Mouse (Mus musculus) limb, embryonic 15.5 days (tissue): Measurements from ENCODE around the gene Gm20605. TPM values are rescaled to one million over a fixed set of nuclear protein-coding genes. Genes with fewer than 3 reads are reported as not detected.
A peak's percentile ranks its signal among the peaks of the same experiment; 100 is the strongest.

ENCODE experiments used
- ATAC-seq: fragments of 200-750 bp; cut with Nextera tagmentation; 2 replicates; pipeline ENCODE4 v1.8.0; 2017; ENCODE audit warnings: low read depth, moderate TSS enrichment; ENCODE audit not compliant: insufficient number of reproducible peaks, low FRiP score, low TSS enrichment
- H3K27ac ChIP-seq: fragments of 300-500 bp; sonication (generic); 2 replicates; pipeline ENCODE4 v1.5.1; 2015; ENCODE audit warnings: moderate library complexity, mild to moderate bottlenecking, inconsistent platforms
- H3K27me3 ChIP-seq: fragments of 300-500 bp; sonication (generic); 2 replicates; pipeline ENCODE4 v1.6.1; 2015; ENCODE audit warnings: inconsistent platforms
- H3K36me3 ChIP-seq: fragments of 300-500 bp; sonication (generic); 2 replicates; pipeline ENCODE4 v1.6.1; 2015; ENCODE audit warnings: inconsistent platforms
- H3K4me1 ChIP-seq: fragments of 300-500 bp; sonication (generic); 2 replicates; pipeline ENCODE4 v1.6.1; 2015; ENCODE audit warnings: inconsistent platforms
- H3K4me2 ChIP-seq: fragments of 300-500 bp; sonication (generic); 2 replicates; pipeline ENCODE4 v1.6.1; 2015; ENCODE audit warnings: mild to moderate bottlenecking, inconsistent platforms
- H3K4me3 ChIP-seq: fragments of 300-500 bp; sonication (generic); 2 replicates; pipeline ENCODE4 v1.5.1; 2015; ENCODE audit warnings: mild to moderate bottlenecking, inconsistent platforms
- H3K9ac ChIP-seq: fragments of 300-500 bp; sonication (generic); 2 replicates; pipeline ENCODE4 v1.6.1; 2015; ENCODE audit warnings: inconsistent platforms
- H3K9me3 ChIP-seq: fragments of 300-500 bp; sonication (generic); 2 replicates; pipeline ENCODE4 v1.6.1; 2016; ENCODE audit warnings: inconsistent platforms
- WGBS: fragments of 180-500 bp; shearing (Covaris S2); methylation state at CpG from one replicate; pipeline ENCODE4 v1.1.7; 2015; 5-methylcytosine and 5-hydroxymethylcytosine counted together
- polyA plus RNA-seq: library from polyadenylated mRNA; unstranded; fragments of >200 nt; fragmentation: Nextera tagmentation; extraction: Ambion mirVana; gene quantifications from 2 replicates; pipeline ENCODE4 v1.2.1, GENCODE M21; 2015

Gene Gm20605
- polyA plus RNA-seq, 1 experiment from 2014 or later = 8.0 TPM

- Histone ChIP-seq H3K27me3 (no peaks in the 10 kb centered on the region), H3K4me3 (peak overlapping the region; percentile 73), H3K9me3 (no peaks in the 10 kb centered on the region), H3K9ac (peak overlapping the region; percentile 82), H3K4me2 (peak overlapping the region; percentile 86), H3K36me3 (peaks cover 21% of the 10 kb centered on the region), H3K27ac (peak overlapping the region; percentile 91), H3K4me1 (peaks cover 20% of the 10 kb centered on the region)
- 2% methylated on average over 19 of the region's 19 CpGs for WGBS
- 0 out of 2 replicates have a peak, but pooled peaks have one; percentile 2 for ATAC-seq
These were observed 28.7 kb upstream of the Gm20605 start for GRCm38 (mm10) chr5:137600281-137600618.

- H3K4me3 ChIP-seq = peak within 1 kb of the TSS; percentile 73
- H3K36me3 ChIP-seq = peaks cover 27% of the 10 kb centered on the region
- peak within 1 kb of the TSS; percentile 91 for H3K27ac ChIP-seq
- ATAC-seq = peak; percentile 93
- WGBS = under 1% methylated on average over 41 of the region's 41 CpGs
- peak within 1 kb of the TSS; percentile 82 for H3K9ac ChIP-seq
- H3K4me2 ChIP-seq = peak within 1 kb of the TSS; percentile 86
- peaks cover 23% of the 10 kb centered on the region for H3K4me1 ChIP-seq
- no peaks in the 10 kb centered on the region for H3K27me3 ChIP-seq
- no peaks in the 10 kb centered on the region for H3K9me3 ChIP-seq
These were observed 28.2 kb upstream of the Gm20605 start, which contains the start of gene Mospd3 for GRCm38 (mm10) chr5:137600619-137601364. Gene Mospd3 (minus strand): TSS chr5:137601058.

GRCm38 (mm10) chr5:137601365-137601729 lies 27.6 kb upstream of the Gm20605 start:
- peaks cover 32% of the 10 kb centered on the region for H3K36me3 ChIP-seq
- H3K27ac ChIP-seq = peak overlapping the region; percentile 91
- no peaks in the 10 kb centered on the region for H3K9me3 ChIP-seq
- peaks cover 23% of the 10 kb centered on the region for H3K4me1 ChIP-seq
- peak overlapping the region; percentile 73 for H3K4me3 ChIP-seq
- peak overlapping the region; percentile 60 for H3K4me2 ChIP-seq
- H3K9ac ChIP-seq = peak overlapping the region; percentile 39
- ATAC-seq = no peak
- H3K27me3 ChIP-seq = no peaks in the 10 kb centered on the region
- WGBS = 0% methylated on average over 22 of the region's 22 CpGs

GRCm38 (mm10) chr5:137607860-137608653 lies 20.9 kb upstream of the Gm20605 start:
- H3K27ac ChIP-seq = no peak overlapping the region
- H3K36me3 ChIP-seq = peaks cover 32% of the 10 kb centered on the region
- 29% methylated on average over 26 of the region's 26 CpGs for WGBS
- no peaks in the 10 kb centered on the region for H3K27me3 ChIP-seq
- ATAC-seq = no peak
- peak overlapping the region; percentile 54 for H3K4me2 ChIP-seq
- no peaks in the 10 kb centered on the region for H3K9me3 ChIP-seq
- peak overlapping the region; percentile 45 for H3K4me3 ChIP-seq
- H3K4me1 ChIP-seq = peaks cover 57% of the 10 kb centered on the region
- peak overlapping the region; percentile 11; the same call in 1 of the 2 replicates for H3K9ac ChIP-seq

GRCm38 (mm10) chr5:137608654-137609190 lies 20.3 kb upstream of the Gm20605 start:
- ATAC-seq = no peak
- H3K27ac ChIP-seq = peak overlapping the region; percentile 47
- H3K9ac ChIP-seq = peak overlapping the region; percentile 11; the same call in 1 of the 2 replicates
- H3K4me1 ChIP-seq = peaks cover 63% of the 10 kb centered on the region
- H3K4me3 ChIP-seq = peak overlapping the region; percentile 45
- peaks cover 32% of the 10 kb centered on the region for H3K36me3 ChIP-seq
- WGBS = 19% methylated on average over 23 of the region's 23 CpGs
- H3K9me3 ChIP-seq = no peaks in the 10 kb centered on the region
- peak overlapping the region; percentile 54 for H3K4me2 ChIP-seq
- no peaks in the 10 kb centered on the region for H3K27me3 ChIP-seq

- H3K9ac ChIP-seq = no peak overlapping the region
- H3K4me2 ChIP-seq = peak overlapping the region; percentile 54
- H3K4me1 ChIP-seq = peaks cover 64% of the 10 kb centered on the region
- 22% methylated on average over 3 of the region's 3 CpGs for WGBS
- no peaks in the 10 kb centered on the region for H3K9me3 ChIP-seq
- peak overlapping the region; percentile 47 for H3K27ac ChIP-seq
- no peaks in the 10 kb centered on the region for H3K27me3 ChIP-seq
- H3K4me3 ChIP-seq = peak overlapping the region; percentile 45
- H3K36me3 ChIP-seq = peaks cover 27% of the 10 kb centered on the region
- no peak for ATAC-seq
These were observed 19.7 kb upstream of the Gm20605 start for GRCm38 (mm10) chr5:137609292-137609691.

GRCm38 (mm10) chr5:137610056-137610455 lies 18.9 kb upstream of the Gm20605 start:
- peaks cover 64% of the 10 kb centered on the region for H3K4me1 ChIP-seq
- ATAC-seq = no peak
- H3K9me3 ChIP-seq = no peaks in the 10 kb centered on the region
- peak overlapping the region; percentile 18; the same call in 1 of the 2 replicates for H3K9ac ChIP-seq
- 46% methylated on average over 4 of the region's 4 CpGs for WGBS
- H3K4me3 ChIP-seq = peak overlapping the region; percentile 45
- H3K4me2 ChIP-seq = peak overlapping the region; percentile 54
- no peaks in the 10 kb centered on the region for H3K27me3 ChIP-seq
- H3K27ac ChIP-seq = peak overlapping the region; percentile 96
- peaks cover 24% of the 10 kb centered on the region for H3K36me3 ChIP-seq

- no peaks in the 10 kb centered on the region for H3K27me3 ChIP-seq
- peaks cover 62% of the 10 kb centered on the region for H3K4me1 ChIP-seq
- H3K4me3 ChIP-seq = peak overlapping the region; percentile 45
- H3K9ac ChIP-seq = peak overlapping the region; percentile 21; the same call in 1 of the 2 replicates
- peak overlapping the region; percentile 54 for H3K4me2 ChIP-seq
- 4% methylated on average over 12 of the region's 12 CpGs for WGBS
- peak; percentile 72 for ATAC-seq
- H3K36me3 ChIP-seq = peaks cover 17% of the 10 kb centered on the region
- no peaks in the 10 kb centered on the region for H3K9me3 ChIP-seq
- peak overlapping the region; percentile 96 for H3K27ac ChIP-seq
These were observed 18.3 kb upstream of the Gm20605 start for GRCm38 (mm10) chr5:137610548-137611244.

GRCm38 (mm10) chr5:137611245-137611602 lies 17.8 kb upstream of the Gm20605 start:
- Histone ChIP-seq H3K9me3 (no peaks in the 10 kb centered on the region), H3K9ac (0 out of 2 replicates have a peak overlapping the region, but pooled peaks have one; percentile 21), H3K4me3 (peak overlapping the region; percentile 45), H3K27ac (peak overlapping the region; percentile 96), H3K27me3 (no peaks in the 10 kb centered on the region), H3K4me2 (peak overlapping the region; percentile 54), H3K4me1 (peaks cover 61% of the 10 kb centered on the region), H3K36me3 (peaks cover 12% of the 10 kb centered on the region)
- WGBS = 8% methylated on average over 6 of the region's 6 CpGs
- peak; percentile 62 for ATAC-seq

GRCm38 (mm10) chr5:137613076-137613475 lies 15.9 kb upstream of the Gm20605 start:
- Histone ChIP-seq H3K9ac (no peak overlapping the region), H3K4me1 (peaks cover 56% of the 10 kb centered on the region), H3K4me3 (no peak overlapping the region), H3K4me2 (no peak overlapping the region), H3K9me3 (no peaks in the 10 kb centered on the region), H3K27ac (0 out of 2 replicates have a peak overlapping the region, but pooled peaks have one; percentile 22), H3K36me3 (no peaks in the 10 kb centered on the region), H3K27me3 (no peaks in the 10 kb centered on the region)
- WGBS = 71% methylated on average over 5 of the region's 5 CpGs
- ATAC-seq = no peak

GRCm38 (mm10) chr5:137613550-137613949 lies 15.4 kb upstream of the Gm20605 start, which contains the start of gene Pcolce:
Gene Pcolce (minus strand): TSS chr5:137613784.
- H3K36me3 ChIP-seq = no peaks in the 10 kb centered on the region
- H3K27ac ChIP-seq = peak within 1 kb of the TSS; percentile 96; the same call in 1 of the 2 replicates
- H3K4me2 ChIP-seq = no peak within 1 kb of the TSS
- peaks cover 51% of the 10 kb centered on the region for H3K4me1 ChIP-seq
- no peak for ATAC-seq
- H3K9me3 ChIP-seq = no peaks in the 10 kb centered on the region
- 37% methylated on average over 11 of the region's 11 CpGs for WGBS
- no peak within 1 kb of the TSS for H3K4me3 ChIP-seq
- no peak within 1 kb of the TSS for H3K9ac ChIP-seq
- no peaks in the 10 kb centered on the region for H3K27me3 ChIP-seq
